Mouse (Mus musculus) midbrain, embryonic 16.5 days (tissue): Measurements from ENCODE around the gene Tmem14a. TPM values are rescaled to one million over a fixed set of nuclear protein-coding genes. Genes with fewer than 3 reads are reported as not detected.

Experiments
- ATAC-seq: fragments of 200-750 bp; cut with Nextera tagmentation; 2 replicates; pipeline ENCODE4 v1.8.0; 2017; ENCODE audit warnings: moderate TSS enrichment
- H3K27ac ChIP-seq: fragments of 300-500 bp; sonication (generic); 2 replicates; pipeline ENCODE4 v1.5.1; 2014; ENCODE audit warnings: mild to moderate bottlenecking, low read length, mixed read lengths
- H3K27me3 ChIP-seq: fragments of 300-500 bp; sonication (generic); 2 replicates; pipeline ENCODE4 v1.6.1; 2014; ENCODE audit warnings: low read depth, low read length, mixed read lengths; ENCODE audit not compliant: control insufficient read depth, insufficient read depth
- H3K36me3 ChIP-seq: fragments of 300-500 bp; sonication (generic); 2 replicates; pipeline ENCODE4 v1.6.1; 2014; ENCODE audit warnings: mild to moderate bottlenecking, low read length, moderate library complexity, mixed read lengths; ENCODE audit not compliant: control insufficient read depth, insufficient read depth
- H3K4me1 ChIP-seq: fragments of 300-500 bp; sonication (generic); 2 replicates; pipeline ENCODE4 v1.6.1; 2014; ENCODE audit warnings: mild to moderate bottlenecking, low read length, mixed read lengths; ENCODE audit not compliant: control insufficient read depth, insufficient read depth
- H3K4me2 ChIP-seq: fragments of 300-500 bp; sonication (generic); 2 replicates; pipeline ENCODE4 v1.6.1; 2014; ENCODE audit warnings: mild to moderate bottlenecking, low read length, mixed read lengths
- H3K4me3 ChIP-seq: fragments of 300-500 bp; sonication (generic); 2 replicates; pipeline ENCODE4 v1.5.1; 2014; ENCODE audit warnings: low read depth, mild to moderate bottlenecking, low read length, moderate library complexity, mixed read lengths
- H3K9ac ChIP-seq: fragments of 300-500 bp; sonication (generic); 2 replicates; pipeline ENCODE4 v1.6.1; 2014; ENCODE audit warnings: low read depth, low read length, mixed read lengths
- H3K9me3 ChIP-seq: fragments of 300-500 bp; sonication (generic); replicated peaks from 2 replicates; pipeline ENCODE4 v1.6.1; 2014; ENCODE audit warnings: mild to moderate bottlenecking, low read length, mixed read lengths; ENCODE audit not compliant: control insufficient read depth, poor library complexity, severe bottlenecking
- WGBS: fragments of 180-500 bp; shearing (Covaris S2); extraction: QIAGEN DNeasy Blood & Tissue Kit; methylation state at CpG from one replicate; pipeline ENCODE4 v1.1.7; 2014; 5-methylcytosine and 5-hydroxymethylcytosine counted together
- polyA plus RNA-seq: library from polyadenylated mRNA; unstranded; fragments of >200 nt; fragmentation: Nextera tagmentation; extraction: Ambion mirVana; gene quantifications from 2 replicates; pipeline ENCODE4 v1.2.1, GENCODE M21; 2015

Gene Tmem14a
- polyA plus RNA-seq, 1 experiment from 2014 or later: 20.7 TPM

- no peaks in the 10 kb centered on the region for H3K9me3 ChIP-seq
- ATAC-seq: no peak
- H3K4me1 ChIP-seq: no peaks in the 10 kb centered on the region
- no peak overlapping the region for H3K9ac ChIP-seq
- WGBS: 53% methylated on average over 5 of the region's 5 CpGs
- no peak overlapping the region for H3K4me3 ChIP-seq
- no peaks in the 10 kb centered on the region for H3K36me3 ChIP-seq
- no peak overlapping the region for H3K27ac ChIP-seq
- no peak overlapping the region for H3K4me2 ChIP-seq
- no peaks in the 10 kb centered on the region for H3K27me3 ChIP-seq
Measured at GRCm38 (mm10) chr1:21231744-21232464, 13.5 kb downstream of the Tmem14a start.

- no peaks in the 10 kb centered on the region for H3K36me3 ChIP-seq
- H3K4me1 ChIP-seq: no peaks in the 10 kb centered on the region
- ATAC-seq: no peak
- no peak overlapping the region for H3K27ac ChIP-seq
- no peaks in the 10 kb centered on the region for H3K27me3 ChIP-seq
- no peaks in the 10 kb centered on the region for H3K9me3 ChIP-seq
- H3K4me3 ChIP-seq: no peak overlapping the region
- WGBS: 90% methylated on average over 1 of the region's 1 CpGs
- no peak overlapping the region for H3K9ac ChIP-seq
- no peak overlapping the region for H3K4me2 ChIP-seq
Measured at GRCm38 (mm10) chr1:21232516-21232915, 14.1 kb downstream of the Tmem14a start.

- Histone ChIP-seq H3K9ac (no peak overlapping the region), H3K4me1 (no peaks in the 10 kb centered on the region), H3K27ac (no peak overlapping the region), H3K4me2 (no peak overlapping the region), H3K9me3 (no peaks in the 10 kb centered on the region), H3K36me3 (no peaks in the 10 kb centered on the region), H3K4me3 (no peak overlapping the region), H3K27me3 (no peaks in the 10 kb centered on the region)
- WGBS: 95% methylated on average over 6 of the region's 6 CpGs
- no peak for ATAC-seq
Measured at GRCm38 (mm10) chr1:21235359-21235758, 17.0 kb downstream of the Tmem14a start.

GRCm38 (mm10) chr1:21239911-21240898 lies 21.8 kb downstream of the Tmem14a start, which contains the start of gene Gsta3:
Gsta3 (plus strand) TSS chr1:21240589.
- H3K4me1 ChIP-seq: no peaks in the 10 kb centered on the region
- no peaks in the 10 kb centered on the region for H3K36me3 ChIP-seq
- no peak within 1 kb of the TSS for H3K9ac ChIP-seq
- ATAC-seq: no peak
- H3K27ac ChIP-seq: no peak within 1 kb of the TSS
- H3K4me3 ChIP-seq: no peak within 1 kb of the TSS
- H3K9me3 ChIP-seq: no peaks in the 10 kb centered on the region
- H3K4me2 ChIP-seq: no peak within 1 kb of the TSS
- no peaks in the 10 kb centered on the region for H3K27me3 ChIP-seq
- WGBS: 82% methylated on average over 8 of the region's 8 CpGs

DNA sequence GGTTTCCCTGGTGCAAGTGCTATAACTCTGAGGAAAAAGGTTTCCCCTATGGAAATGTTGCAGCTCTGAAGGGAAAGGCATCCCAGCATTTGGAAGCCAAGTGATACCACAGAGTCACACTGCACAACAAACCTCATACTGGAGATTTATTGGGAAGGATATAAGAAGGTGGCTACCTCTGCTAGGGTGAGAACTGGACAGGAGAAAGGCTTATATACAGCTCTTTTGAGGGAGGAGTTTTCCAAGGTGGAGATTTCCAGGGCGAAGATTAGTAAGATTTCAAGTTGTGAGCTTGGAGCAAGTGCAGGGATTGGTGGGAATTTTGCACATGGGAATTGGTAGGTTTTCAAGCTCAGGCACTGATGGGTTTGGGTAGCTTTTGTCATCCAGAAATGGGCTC lies 22.7 kb downstream of the Tmem14a start:
- H3K4me1 ChIP-seq: no peaks in the 10 kb centered on the region
- WGBS: 87% methylated on average over 1 of the region's 1 CpGs

GRCm38 (mm10) chr1:21244290-21244960 lies 26.1 kb downstream of the Tmem14a start:
- H3K27me3 ChIP-seq: no peaks in the 10 kb centered on the region
- WGBS: 76% methylated on average over 4 of the region's 4 CpGs
- H3K9ac ChIP-seq: no peak overlapping the region
- H3K27ac ChIP-seq: no peak overlapping the region
- H3K36me3 ChIP-seq: no peaks in the 10 kb centered on the region
- H3K9me3 ChIP-seq: no peaks in the 10 kb centered on the region
- H3K4me1 ChIP-seq: no peaks in the 10 kb centered on the region
- H3K4me2 ChIP-seq: no peak overlapping the region
- ATAC-seq: no peak
- no peak overlapping the region for H3K4me3 ChIP-seq

More for the DNA sequence above, 22.7 kb downstream of the Tmem14a start:
- Histone ChIP-seq H3K27me3 (no peaks in the 10 kb centered on the region), H3K9me3 (no peaks in the 10 kb centered on the region), H3K27ac (no peak overlapping the region), H3K4me2 (no peak overlapping the region), H3K4me3 (no peak overlapping the region), H3K9ac (no peak overlapping the region), H3K36me3 (no peaks in the 10 kb centered on the region)
- ATAC-seq: no peak

- Histone ChIP-seq H3K27ac (no peak overlapping the region), H3K4me3 (no peak overlapping the region), H3K9me3 (no peaks in the 10 kb centered on the region), H3K9ac (no peak overlapping the region), H3K36me3 (no peaks in the 10 kb centered on the region), H3K4me1 (no peaks in the 10 kb centered on the region), H3K27me3 (no peaks in the 10 kb centered on the region), H3K4me2 (no peak overlapping the region)
- 63% methylated on average over 3 of the region's 3 CpGs for WGBS
- ATAC-seq: no peak
Measured at GRCm38 (mm10) chr1:21246136-21246535, 27.8 kb downstream of the Tmem14a start.

DNA sequence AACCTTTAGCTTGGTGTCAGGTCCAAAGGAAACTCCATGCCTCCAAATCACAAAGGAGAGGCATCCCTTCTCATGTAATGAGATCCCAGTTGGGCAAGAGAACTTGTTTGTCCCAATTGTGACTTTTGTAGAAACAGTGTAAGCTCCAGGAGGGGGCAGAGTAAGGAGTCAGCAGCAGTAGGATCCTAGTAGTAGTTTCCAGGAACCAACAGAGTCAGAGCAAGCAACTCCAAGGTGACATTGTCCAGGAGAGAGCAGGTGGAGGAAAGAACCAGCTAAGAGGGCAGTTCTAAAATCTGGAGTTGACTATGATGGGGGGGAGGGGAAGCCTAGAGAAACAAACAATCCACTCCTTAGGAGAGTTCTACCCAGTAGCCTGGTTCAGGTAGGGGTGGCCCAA lies 29.5 kb downstream of the Tmem14a start:
- Histone ChIP-seq H3K4me2 (no peak overlapping the region), H3K4me1 (no peaks in the 10 kb centered on the region), H3K27ac (no peak overlapping the region), H3K36me3 (no peaks in the 10 kb centered on the region), H3K9me3 (no peaks in the 10 kb centered on the region), H3K9ac (no peak overlapping the region), H3K27me3 (no peaks in the 10 kb centered on the region), H3K4me3 (no peak overlapping the region)
- no peak for ATAC-seq
